In genomic region chr4:83379746-83380145, GRCm38 (mm10) we compare ENCODE assay signal across 13 mouse cellular contexts.
"Had no signal": no experiment of that assay in that cellular context is flagged by ENCODE, and none has a peak within 500 bp of the region (broad histone marks: within the 10 kb centered on the region; RNA-seq: fewer than 3 reads in every experiment).

No protein-coding gene starts in this region.

- DNase-seq: kidney, adult 18-20 months; kidney, adult 9 months; kidney, postnatal 14 days; kidney, postnatal 4 days; liver; thymus, postnatal 25 days had no signal

- H3K4me1 ChIP-seq: limb, embryonic 10.5 days; limb, embryonic 13.5 days; liver, embryonic 12.5 days; liver, embryonic 15.5 days; midbrain, embryonic 12.5 days; midbrain, embryonic 15.5 days had no signal

- H3K27me3 ChIP-seq: limb, embryonic 13.5 days; liver, embryonic 12.5 days; liver, embryonic 15.5 days; midbrain, embryonic 12.5 days; midbrain, embryonic 15.5 days had no signal

- H3K27ac ChIP-seq: limb, embryonic 10.5 days; limb, embryonic 13.5 days; liver, embryonic 12.5 days; liver, embryonic 15.5 days; macrophage; midbrain, embryonic 12.5 days; midbrain, embryonic 15.5 days had no signal

- H3K4me2 ChIP-seq: limb, embryonic 13.5 days; liver, embryonic 12.5 days; liver, embryonic 15.5 days; midbrain, embryonic 12.5 days; midbrain, embryonic 15.5 days had no signal

- H3K9me3 ChIP-seq: limb, embryonic 10.5 days; limb, embryonic 13.5 days; liver, embryonic 12.5 days; liver, embryonic 15.5 days; midbrain, embryonic 12.5 days; midbrain, embryonic 15.5 days had no signal

- H3K36me3 ChIP-seq: limb, embryonic 10.5 days; limb, embryonic 13.5 days; liver, embryonic 12.5 days; liver, embryonic 15.5 days; midbrain, embryonic 12.5 days; midbrain, embryonic 15.5 days had no signal

- H3K4me3 ChIP-seq: limb, embryonic 10.5 days; limb, embryonic 13.5 days; liver, embryonic 12.5 days; liver, embryonic 15.5 days; midbrain, embryonic 12.5 days; midbrain, embryonic 15.5 days had no signal
